Mouse (Mus musculus): ENCODE measurements around the gene Hnf4a.

DNA sequence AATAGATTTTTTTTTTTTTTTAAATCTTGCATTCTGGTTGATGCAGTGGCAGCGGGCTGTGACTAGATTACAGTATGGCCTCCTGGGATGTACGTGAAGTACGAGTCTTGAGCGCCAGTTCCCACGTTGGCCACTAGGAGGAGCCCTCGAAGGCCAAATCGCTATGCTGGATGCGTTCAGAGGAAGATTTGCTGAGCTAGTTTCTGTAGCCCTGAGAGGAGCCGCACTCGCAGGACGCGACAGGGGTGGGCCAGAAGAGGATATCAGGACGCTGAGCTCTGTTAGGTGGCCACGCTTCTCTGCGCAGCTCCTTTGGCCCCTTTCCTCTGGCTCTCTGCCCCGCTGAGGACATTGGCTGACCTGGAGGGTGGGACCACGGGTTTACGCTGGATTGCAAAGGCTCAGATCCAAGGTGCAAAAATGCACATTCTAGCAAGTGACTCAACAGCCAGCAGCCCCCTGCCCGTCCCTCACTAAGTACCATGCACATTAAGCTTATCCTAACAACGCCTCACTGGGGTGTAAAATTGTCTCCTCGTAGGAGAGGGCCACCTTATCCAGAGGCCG lies 28.4 kb downstream of the Hnf4a start:
- TF ChIP-seq CTCF (IDR thresholded peaks at IDR 0.05; ENCODE audit: low read depth, low read length) = peak; percentile 96
- no peak for TF ChIP-seq POLR2A (IDR thresholded peaks at IDR 0.05; ENCODE audit: insufficient read depth, low read length)

Data from ES-Bruce4 (cell line).